Mouse (Mus musculus): ENCODE measurements around the gene Telo2.

DNA sequence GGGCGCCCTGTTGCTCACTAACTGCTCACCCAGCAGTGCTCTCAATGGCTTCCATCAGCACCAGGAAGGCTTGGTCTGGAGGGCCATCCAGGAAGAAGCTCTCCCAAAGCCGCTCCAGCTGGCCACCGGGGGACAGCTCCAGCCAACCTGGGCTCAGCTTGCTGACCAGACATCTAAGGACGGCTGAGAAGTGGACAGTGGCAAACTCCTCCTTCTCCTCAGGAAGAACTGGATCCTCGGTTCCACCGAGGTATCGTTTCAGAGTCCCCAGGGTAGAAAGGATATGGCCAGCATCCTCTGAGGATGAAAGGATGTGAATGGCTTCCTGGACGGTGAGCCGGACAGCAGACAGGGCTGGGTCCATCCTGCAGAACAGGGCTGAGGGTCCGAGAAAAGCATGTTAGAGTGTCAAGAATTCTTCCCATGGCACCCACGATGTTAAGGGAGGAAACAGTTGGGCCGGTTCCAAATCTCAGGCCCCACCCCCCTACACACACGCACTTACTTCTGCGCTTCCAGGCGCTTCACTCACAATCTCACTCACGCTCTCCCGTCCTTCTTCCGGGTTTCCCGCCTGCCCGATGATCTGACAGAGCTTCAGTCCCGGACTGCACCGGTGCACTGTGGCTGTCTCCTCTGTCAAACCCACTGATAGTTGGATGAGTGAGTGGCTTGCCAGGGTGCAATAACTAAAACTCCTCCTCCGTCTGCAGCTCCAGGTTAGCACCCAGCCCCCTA is 690 bp downstream of the Telo2 start:
- no peak for TF ChIP-seq CTCF (IDR thresholded peaks at IDR 0.05; ENCODE audit: low read depth, low read length)
- no peak for TF ChIP-seq TAL1 (conservative IDR thresholded peaks at IDR 0.05; ENCODE audit: low read depth, low read length)
